Mouse (Mus musculus): Measurements from ENCODE around the gene Gsk3a.

GRCm38 (mm10) chr7:25246079-25246758 is 8.6 kb upstream of the Gsk3a start:
- no peak for TF ChIP-seq CTCF (IDR thresholded peaks at IDR 0.05)
- no peak for TF ChIP-seq EP300 (IDR thresholded peaks at IDR 0.05)
